Mouse (Mus musculus) embryonic facial prominence, embryonic 11.5 days (tissue): ENCODE data around the gene Ncoa3. TPM values are rescaled to one million over a fixed set of nuclear protein-coding genes. Genes with fewer than 3 reads are reported as not detected.
"Not testable (repeated sequence)": the region's sequence is repeated elsewhere in the genome, so short reads cannot be mapped to it uniquely, and the experiment has no call there.

Source experiments
- ATAC-seq: fragments of 200-750 bp; cut with Nextera tagmentation; replicated peaks from 2 replicates; pipeline ENCODE4 v1.8.0; 2017; ENCODE audit warnings: low read depth; ENCODE audit not compliant: insufficient number of reproducible peaks, low FRiP score, low TSS enrichment
- DNase-seq: peaks from one replicate; pipeline ENCODE4 v3.0.0-alpha.2; 2015; ENCODE audit warnings: low spot score
- H3K27ac ChIP-seq: fragments of 300-500 bp; sonication (generic); replicated peaks from 2 replicates; pipeline ENCODE4 v1.5.1; 2014; ENCODE audit warnings: mild to moderate bottlenecking, low read depth, low read length, control low read depth
- H3K27me3 ChIP-seq: fragments of 300-500 bp; sonication (generic); 2 replicates; pipeline ENCODE4 v1.6.1; 2014; ENCODE audit warnings: mild to moderate bottlenecking, low read length, moderate library complexity, mixed read lengths; ENCODE audit not compliant: control insufficient read depth, insufficient read depth
- H3K36me3 ChIP-seq: fragments of 300-500 bp; sonication (generic); replicated peaks from 2 replicates; pipeline ENCODE4 v1.6.1; 2014; ENCODE audit warnings: low read depth, mild to moderate bottlenecking, low read length, moderate library complexity, mixed read lengths; ENCODE audit not compliant: control insufficient read depth, insufficient read depth
- H3K4me1 ChIP-seq: fragments of 300-500 bp; sonication (generic); 2 replicates; pipeline ENCODE4 v1.6.1; 2014; ENCODE audit warnings: low read length, mixed read lengths; ENCODE audit not compliant: control insufficient read depth, insufficient read depth
- H3K4me2 ChIP-seq: fragments of 300-500 bp; sonication (generic); 2 replicates; pipeline ENCODE4 v1.6.1; 2014; ENCODE audit warnings: low read depth, mild to moderate bottlenecking, control low read depth, low read length, moderate library complexity
- H3K4me3 ChIP-seq: fragments of 300-500 bp; sonication (generic); 2 replicates; pipeline ENCODE4 v1.5.1; 2014; ENCODE audit warnings: low read depth, low read length, control low read depth
- H3K9ac ChIP-seq: fragments of 300-500 bp; sonication (generic); replicated peaks from 2 replicates; pipeline ENCODE4 v1.6.1; 2014; ENCODE audit warnings: mild to moderate bottlenecking, control low read depth, low read length
- H3K9me3 ChIP-seq: fragments of 300-500 bp; sonication (generic); replicated peaks from 2 replicates; pipeline ENCODE4 v1.6.1; 2016; ENCODE audit warnings: mild to moderate bottlenecking, low read length, inconsistent platforms, mixed read lengths; ENCODE audit not compliant: control insufficient read depth
- WGBS: fragments of 180-500 bp; shearing (Covaris S2); extraction: QIAGEN DNeasy Blood & Tissue Kit; methylation state at CpG from one replicate; pipeline ENCODE4 v1.1.7; 2014; 5-methylcytosine and 5-hydroxymethylcytosine counted together
- polyA plus RNA-seq: library from polyadenylated mRNA; unstranded; fragments of >200 nt; fragmentation: Nextera tagmentation; extraction: Ambion mirVana; gene quantifications from 2 replicates; pipeline ENCODE4 v1.2.1, GENCODE M21; 2014

Gene Ncoa3
- polyA plus RNA-seq, 1 experiment from 2014 or later: 16.2 TPM

- ATAC-seq (no peak), DNase-seq (no peak)
- Histone ChIP-seq H3K36me3 (peaks cover 9% of the 10 kb centered on the region), H3K27ac (no peak overlapping the region), H3K27me3 (no peaks in the 10 kb centered on the region), H3K4me1 (no peaks in the 10 kb centered on the region), H3K9ac (no peak overlapping the region), H3K4me2 (no peak overlapping the region), H3K9me3 (no peaks in the 10 kb centered on the region), H3K4me3 (no peak overlapping the region)
- WGBS: 92% methylated on average over 14 of the region's 14 CpGs
Observed at GRCm38 (mm10) chr2:166079231-166079630, 86.8 kb downstream of the Ncoa3 start.

GRCm38 (mm10) chr2:166079961-166080885 lies 87.8 kb downstream of the Ncoa3 start:
- Histone ChIP-seq H3K9me3 (no peaks in the 10 kb centered on the region), H3K27me3 (no peaks in the 10 kb centered on the region), H3K4me1 (no peaks in the 10 kb centered on the region), H3K4me2 (no peak overlapping the region), H3K27ac (no peak overlapping the region), H3K4me3 (no peak overlapping the region), H3K9ac (no peak overlapping the region), H3K36me3 (peaks cover 9% of the 10 kb centered on the region)
- DNase-seq: peak; percentile 68
- 57% methylated on average over 17 of the region's 17 CpGs for WGBS
- no peak for ATAC-seq

GRCm38 (mm10) chr2:166080967-166081750 lies 88.7 kb downstream of the Ncoa3 start:
- Histone ChIP-seq H3K4me2 (no peak overlapping the region), H3K9ac (no peak overlapping the region), H3K9me3 (no peaks in the 10 kb centered on the region), H3K27me3 (no peaks in the 10 kb centered on the region), H3K27ac (no peak overlapping the region), H3K36me3 (peaks cover 9% of the 10 kb centered on the region), H3K4me1 (no peaks in the 10 kb centered on the region), H3K4me3 (no peak overlapping the region)
- DNase-seq (no peak), ATAC-seq (no peak)
- 90% methylated on average over 21 of the region's 21 CpGs for WGBS

- Histone ChIP-seq H3K9ac (no peak overlapping the region), H3K27ac (no peak overlapping the region), H3K9me3 (no peaks in the 10 kb centered on the region), H3K4me2 (no peak overlapping the region), H3K27me3 (no peaks in the 10 kb centered on the region), H3K4me3 (no peak overlapping the region), H3K4me1 (no peaks in the 10 kb centered on the region), H3K36me3 (peaks cover 9% of the 10 kb centered on the region)
- ATAC-seq (no peak), DNase-seq (peak; percentile 83)
- 56% methylated on average over 5 of the region's 5 CpGs for WGBS
Observed at GRCm38 (mm10) chr2:166082193-166082592, 89.8 kb downstream of the Ncoa3 start.

- Histone ChIP-seq H3K4me1 (no peaks in the 10 kb centered on the region), H3K4me2 (no peak overlapping the region), H3K9ac (no peak overlapping the region), H3K4me3 (no peak overlapping the region), H3K36me3 (peaks cover 9% of the 10 kb centered on the region), H3K9me3 (no peaks in the 10 kb centered on the region), H3K27ac (no peak overlapping the region), H3K27me3 (no peaks in the 10 kb centered on the region)
- DNase-seq (no peak), ATAC-seq (no peak)
- WGBS: 77% methylated on average over 10 of the region's 10 CpGs
Observed at GRCm38 (mm10) chr2:166082661-166083060, 90.2 kb downstream of the Ncoa3 start.

GRCm38 (mm10) chr2:166083542-166084031 lies 91.2 kb downstream of the Ncoa3 start:
- Histone ChIP-seq H3K4me3 (no peak overlapping the region), H3K27ac (no peak overlapping the region), H3K9me3 (no peaks in the 10 kb centered on the region), H3K36me3 (peaks cover 7% of the 10 kb centered on the region), H3K9ac (no peak overlapping the region), H3K4me2 (no peak overlapping the region), H3K27me3 (no peaks in the 10 kb centered on the region), H3K4me1 (no peaks in the 10 kb centered on the region)
- ATAC-seq: no peak
- DNase-seq: no peak
- 83% methylated on average over 9 of the region's 9 CpGs for WGBS

GRCm38 (mm10) chr2:166084111-166084510 lies 91.7 kb downstream of the Ncoa3 start:
- 92% methylated on average over 7 of the region's 7 CpGs for WGBS
- Histone ChIP-seq H3K4me3 (no peak overlapping the region), H3K36me3 (peaks cover 7% of the 10 kb centered on the region), H3K4me1 (no peaks in the 10 kb centered on the region), H3K27ac (no peak overlapping the region), H3K9ac (no peak overlapping the region), H3K27me3 (no peaks in the 10 kb centered on the region), H3K4me2 (no peak overlapping the region), H3K9me3 (no peaks in the 10 kb centered on the region)
- DNase-seq: no peak
- ATAC-seq: no peak

GRCm38 (mm10) chr2:166084964-166085363 lies 92.5 kb downstream of the Ncoa3 start:
- not testable (repeated sequence) for H3K9ac ChIP-seq, H3K27ac ChIP-seq, H3K4me3 ChIP-seq, H3K9me3 ChIP-seq, H3K4me1 ChIP-seq, ATAC-seq, H3K36me3 ChIP-seq, H3K27me3 ChIP-seq, H3K4me2 ChIP-seq
- 41% methylated on average over 6 of the region's 6 CpGs for WGBS
- DNase-seq: peak; percentile 73
